Mouse (Mus musculus): ENCODE results near the gene Olfr672.
"Not testable (repeated sequence)": the region's sequence is repeated elsewhere in the genome, so short reads cannot be mapped to it uniquely, and the experiment has no call there.

Gene Olfr672

DNA sequence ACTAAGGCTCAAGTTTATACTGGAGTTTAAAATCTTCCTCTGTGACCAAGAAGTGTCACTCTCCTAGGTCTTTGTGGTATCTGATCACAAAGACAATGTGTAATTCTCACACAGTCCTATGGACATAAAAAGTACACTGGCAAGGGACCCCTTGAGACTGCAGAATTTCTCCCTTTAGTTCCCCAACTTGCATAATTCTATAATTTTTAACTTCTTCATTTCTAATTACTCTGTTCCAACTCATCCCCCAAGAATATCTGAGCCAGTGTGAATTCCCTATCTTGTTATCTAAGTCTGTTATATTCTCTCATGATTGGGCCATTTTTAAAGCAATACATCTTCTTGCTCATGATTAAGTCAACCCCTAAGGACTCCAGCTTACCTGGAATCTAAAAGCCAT lies at the start of gene Olfr672:
TSS of gene Olfr672 (minus strand) at position 101 of the 400 bp plus-strand sequence.
- no peak for DNase-seq (ENCODE audit: low read depth in 2 of 2, low spot score in 2 of 2)

DNA sequence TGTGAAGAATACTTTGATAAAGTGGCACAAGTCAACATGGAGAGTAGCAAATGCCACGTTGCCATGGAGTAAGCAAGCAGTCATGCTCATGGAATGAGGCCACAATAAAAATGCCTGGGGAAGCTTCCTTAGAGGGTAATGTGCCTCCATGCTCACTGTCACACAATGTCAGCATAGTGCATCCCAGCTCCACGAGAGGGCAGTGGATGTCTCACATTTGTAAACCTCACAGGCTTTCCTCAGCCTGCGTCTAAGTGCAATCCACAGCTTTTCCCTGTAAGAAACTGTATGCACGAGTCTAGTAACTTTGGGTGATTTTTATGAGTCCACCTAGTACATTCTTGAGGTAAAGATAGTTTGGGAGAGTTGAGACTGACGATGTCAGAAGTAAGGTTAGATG lies 32.0 kb upstream of the Olfr672 start:
- not testable (repeated sequence) for DNase-seq (ENCODE audit: low read depth in 2 of 2, low spot score in 2 of 2)

DNA sequence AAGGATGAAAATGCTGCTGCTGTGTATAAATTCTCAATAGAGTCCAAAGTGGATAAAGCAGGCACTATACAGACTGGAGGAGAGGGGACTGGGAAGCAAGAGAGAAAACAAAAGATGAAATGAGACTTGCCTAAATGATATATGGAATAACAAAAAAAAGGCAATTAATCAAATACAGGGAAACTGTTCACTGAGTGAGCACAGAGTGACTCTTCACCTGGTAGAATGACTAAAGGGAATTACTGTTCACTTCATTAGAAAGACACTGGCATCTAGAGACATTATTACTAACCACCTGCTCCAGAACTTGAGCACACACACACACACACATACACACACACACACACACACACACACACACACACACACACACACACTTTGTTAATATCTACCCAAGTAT lies 30.6 kb upstream of the Olfr672 start, which contains the start of gene Olfr676:
TSS of gene Olfr676 (plus strand) at position 301 of the 400 bp plus-strand sequence.
- no peak for DNase-seq (ENCODE audit: low read depth in 2 of 2, low spot score in 2 of 2)

DNA sequence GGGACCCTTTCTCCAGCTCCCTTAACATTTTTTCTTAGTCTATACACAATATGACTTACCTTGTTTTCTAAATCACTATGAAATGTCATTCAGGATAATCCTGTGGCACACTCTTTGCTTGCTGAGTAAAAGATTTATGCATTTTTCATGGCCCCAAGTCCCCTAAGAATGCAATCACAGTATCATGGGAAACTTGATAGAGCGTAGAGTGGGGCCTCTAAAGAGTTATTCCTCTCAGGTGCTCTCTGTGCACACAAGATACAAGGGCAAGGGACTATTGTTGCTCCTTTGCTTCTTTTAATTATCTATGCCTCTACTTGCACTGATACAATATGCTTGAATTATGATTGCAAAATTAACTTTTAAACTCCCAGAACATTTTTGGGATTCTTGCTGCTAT lies 26.5 kb upstream of the Olfr672 start, which contains the start of gene Olfr675:
TSS of gene Olfr675 (minus strand) at position 101 of the 400 bp plus-strand sequence.
- no peak for DNase-seq (ENCODE audit: low read depth in 2 of 2, low spot score in 2 of 2)

DNA sequence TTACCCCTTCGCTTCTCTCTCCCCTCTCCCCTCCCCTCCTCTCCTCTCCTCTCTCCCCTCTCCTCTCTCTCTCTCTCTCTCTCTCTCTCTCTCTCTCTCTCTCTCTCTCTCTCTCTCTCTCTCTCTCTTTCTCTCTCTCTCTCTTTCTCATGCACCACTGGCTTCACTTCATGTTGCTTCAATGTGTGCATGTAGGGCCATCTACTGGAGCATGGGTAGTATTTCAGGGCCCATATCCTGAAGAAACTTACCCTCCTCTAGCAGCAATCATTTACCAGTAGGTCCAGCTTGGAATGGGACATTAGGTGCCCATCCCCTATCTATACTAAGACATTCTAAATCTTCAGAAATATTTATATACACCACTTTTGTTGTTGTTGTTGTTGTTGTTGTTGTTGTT lies 20.7 kb upstream of the Olfr672 start:
- DNase-seq (ENCODE audit: low read depth in 2 of 2, low spot score in 2 of 2) = no peak

DNA sequence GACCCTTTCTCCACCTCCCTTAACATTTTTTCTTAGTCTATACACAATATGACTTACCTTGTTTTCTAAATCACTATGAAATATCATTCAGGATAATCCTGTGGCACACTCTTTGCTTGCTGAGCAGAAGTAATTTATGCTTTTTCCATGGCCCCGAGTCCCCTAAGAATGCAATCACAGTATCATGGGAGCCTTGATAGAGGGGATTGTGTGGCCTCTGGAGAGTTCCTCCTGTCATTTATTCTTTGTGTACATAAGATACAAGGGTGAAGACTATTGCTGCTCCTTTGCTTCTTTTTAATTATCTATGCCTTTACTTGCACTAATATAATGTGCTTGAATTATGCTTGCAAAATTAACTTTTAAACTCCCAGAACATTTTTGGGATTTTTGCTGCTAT lies 22.8 kb downstream of the Olfr672 start, which contains the start of gene Olfr671:
TSS of gene Olfr671 (minus strand) at position 101 of the 400 bp plus-strand sequence.
- DNase-seq (ENCODE audit: low read depth in 2 of 2, low spot score in 2 of 2) = no peak

DNA sequence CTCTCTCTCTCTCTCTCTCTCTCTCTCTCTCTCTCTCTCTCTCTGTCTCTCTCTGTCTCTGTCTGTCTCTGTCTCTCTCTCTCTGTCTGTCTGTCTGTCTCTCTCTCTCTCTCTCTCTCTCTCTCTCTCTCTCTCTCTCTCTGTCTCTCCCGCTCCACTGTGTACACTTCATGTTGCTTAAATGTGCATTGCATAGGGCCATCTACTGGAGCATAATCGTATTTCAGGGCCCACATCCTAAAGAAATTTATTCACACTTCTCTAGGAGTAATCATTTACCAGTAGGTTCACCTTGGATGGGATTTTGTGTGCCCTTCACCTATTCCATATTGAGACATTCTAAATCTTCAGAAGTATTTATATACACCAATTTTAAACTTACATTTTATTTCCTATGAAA lies 29.3 kb downstream of the Olfr672 start:
- not testable (repeated sequence) for DNase-seq (ENCODE audit: low read depth in 2 of 2, low spot score in 2 of 2)

DNA sequence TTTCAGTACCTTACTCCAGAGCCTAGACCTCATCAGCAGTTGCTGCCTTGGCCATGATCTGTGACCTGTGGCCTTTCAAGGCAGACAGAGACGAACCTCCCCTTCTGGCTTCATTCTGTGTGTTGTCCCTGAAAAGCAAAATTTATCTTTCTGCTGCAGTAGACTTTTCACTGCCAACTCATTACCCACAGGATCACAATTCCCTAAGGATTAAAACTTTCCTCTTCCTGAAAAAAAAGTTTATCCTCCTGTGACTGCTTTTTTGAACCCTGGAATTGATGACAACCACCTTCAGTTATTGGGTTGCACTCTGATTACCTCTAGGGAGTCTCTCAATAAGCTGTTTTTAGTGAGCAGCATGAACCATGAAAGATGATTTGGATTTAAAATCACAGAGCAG lies 39.3 kb downstream of the Olfr672 start, which contains the start of gene Olfr670:
TSS of gene Olfr670 (minus strand) at position 101 of the 400 bp plus-strand sequence.
- DNase-seq (ENCODE audit: low read depth in 2 of 2, low spot score in 2 of 2) = no peak

DNA sequence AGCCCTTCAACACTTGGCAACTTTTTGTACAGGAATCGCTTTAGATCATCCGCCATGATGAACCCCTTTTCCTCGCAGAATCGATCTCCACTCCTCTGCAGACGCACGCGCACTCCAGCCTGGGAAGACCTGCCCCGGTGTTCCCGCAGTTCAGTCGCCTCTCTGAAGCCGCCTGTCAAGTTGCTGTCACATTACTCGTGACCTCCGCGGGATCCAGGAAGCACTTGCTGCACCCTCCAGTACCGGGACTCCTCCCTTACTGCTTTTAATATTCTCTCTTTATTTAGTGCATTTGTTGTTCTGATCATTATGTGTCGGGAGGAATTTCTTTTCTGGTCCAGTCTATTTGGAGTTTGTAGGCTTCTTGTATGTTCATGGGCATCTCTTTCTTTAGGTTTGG lies 51.6 kb downstream of the Olfr672 start:
- not testable (repeated sequence) for DNase-seq (ENCODE audit: low read depth in 2 of 2, low spot score in 2 of 2)
